Mouse (Mus musculus) lung, adult 2 months (tissue): ENCODE results near the gene Erg.

ENCODE experiments used
- CTCF ChIP-seq: fragments of 200-500 bp; IDR thresholded peaks from 2 replicates; pipeline ENCODE4 v1.5.1; 2011; ENCODE audit warnings: mild to moderate bottlenecking, low read length, control low read depth; ENCODE audit not compliant: insufficient read depth
- POLR2A ChIP-seq: fragments of 200-500 bp; IDR thresholded peaks from 2 replicates; pipeline ENCODE4 v1.6.1; 2011; ENCODE audit warnings: low read depth, mild to moderate bottlenecking, control low read depth, low read length, borderline replicate concordance; ENCODE audit errors: extremely low read depth

- TF ChIP-seq CTCF (no peak), POLR2A (no peak)
Observed at GRCm38 (mm10) chr16:95342030-95342429, 244.4 kb downstream of the Erg start.
